Mouse (Mus musculus): ENCODE data around the gene Fam155a. TPM values are rescaled to one million over a fixed set of nuclear protein-coding genes. Genes with fewer than 3 reads are reported as not detected.
"Not testable (repeated sequence)": the region's sequence is repeated elsewhere in the genome, so short reads cannot be mapped to it uniquely, and the experiment has no call there.

Fam155a gene
- polyA plus RNA-seq (2014; fragmentation: Nextera tagmentation; extraction: Ambion mirVana), result 2.1 and 2.2 TPM in 2 replicates

DNA sequence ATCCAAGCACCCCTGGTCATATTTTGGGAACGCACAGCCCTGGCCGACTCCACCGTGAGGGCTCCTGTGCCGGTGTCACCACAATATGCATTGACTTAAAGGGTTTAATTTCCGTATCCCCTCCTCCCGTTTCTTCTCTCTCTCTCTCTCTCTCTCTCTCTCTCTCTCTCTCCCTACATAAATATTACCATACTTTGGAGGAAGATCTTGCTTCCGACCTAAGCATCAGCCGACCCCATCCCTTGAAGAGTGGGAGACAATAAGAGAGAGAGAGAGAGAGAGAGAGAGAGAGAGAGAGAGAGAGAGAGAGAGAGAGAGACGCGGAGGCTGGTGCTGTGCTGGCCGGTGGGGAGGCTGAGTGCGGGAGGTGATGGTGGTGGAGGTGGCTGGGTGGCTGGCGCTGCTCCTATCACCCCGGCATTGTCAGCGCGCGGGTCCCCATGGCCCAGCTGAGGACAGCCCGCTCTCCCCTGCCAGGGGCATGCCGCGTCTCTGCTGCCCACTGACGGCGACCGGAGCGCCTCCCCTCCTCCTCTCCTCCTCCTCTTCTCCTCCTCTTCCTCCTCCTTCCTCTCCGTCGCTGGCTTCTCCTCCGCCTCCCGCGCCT lies at the start of gene Fam155a:
Gene Fam155a, minus strand, starts transcription at position 163 of the 607 bp plus-strand sequence.
- Histone ChIP-seq H3K9me3 (ENCODE audit: control insufficient read depth, low read depth, low read length) (no peaks in the 10 kb centered on the region), H3K4me2 (replicated peaks; ENCODE audit: low read depth, low read length) (peak within 1 kb of the TSS; percentile 83), H3K27me3 (ENCODE audit: control insufficient read depth, insufficient read depth, low read length) (peaks cover 28% of the 10 kb centered on the region; the same call in 1 of the 2 replicates), H3K4me1 (ENCODE audit: control insufficient read depth, insufficient read depth, low read length) (peaks cover 4% of the 10 kb centered on the region; the same call in 1 of the 2 replicates), H3K27ac (ENCODE audit: low read length) (no peak within 1 kb of the TSS), H3K9ac (replicated peaks; ENCODE audit: low read depth, low read length) (no peak within 1 kb of the TSS), H3K36me3 (ENCODE audit: control insufficient read depth, insufficient read depth, low read length) (no peaks in the 10 kb centered on the region), H3K4me3 (ENCODE audit: low read depth, low read length) (peak within 1 kb of the TSS; percentile 48)
- no peak for ATAC-seq (ENCODE audit: insufficient number of reproducible peaks, insufficient read depth, low FRiP score, low read depth)
- WGBS, result 3% methylated on average over 20 of the region's 29 CpGs

DNA sequence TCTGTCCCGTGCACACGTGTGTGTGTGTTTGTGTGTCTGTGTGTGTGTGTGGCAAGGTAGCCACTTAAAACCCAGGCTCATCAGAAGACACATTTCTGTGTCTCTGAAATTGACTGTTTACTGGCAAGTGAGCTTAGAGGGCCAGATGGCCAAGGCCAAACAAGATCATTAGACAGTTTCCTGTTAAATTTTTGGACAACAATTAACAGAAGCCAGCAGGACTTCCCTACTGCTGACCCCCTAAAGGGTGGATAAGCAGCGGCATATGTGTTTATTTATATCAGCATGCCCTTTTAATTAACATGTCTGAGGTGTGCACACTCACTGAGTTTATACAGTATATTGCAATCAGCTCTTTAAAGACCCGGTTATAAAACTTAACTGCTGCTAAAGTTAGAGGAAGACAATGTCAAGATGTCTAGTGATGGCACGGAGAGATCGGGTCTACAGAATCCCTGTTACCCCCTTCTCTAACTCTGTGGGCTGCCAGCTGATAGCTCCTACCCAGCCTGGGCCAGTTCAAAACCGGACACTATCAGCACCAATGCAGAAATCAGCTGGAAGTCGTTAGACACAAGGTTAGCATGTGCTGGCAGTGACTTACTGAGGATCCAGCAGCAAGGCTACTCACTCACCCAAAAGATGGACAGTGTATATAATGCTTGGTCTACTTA lies 42.4 kb upstream of the Fam155a start:
- H3K36me3 ChIP-seq (ENCODE audit: control insufficient read depth, insufficient read depth, low read length), result no peaks in the 10 kb centered on the region
- no peak overlapping the region for H3K9ac ChIP-seq (replicated peaks; ENCODE audit: low read depth, low read length)
- H3K27me3 ChIP-seq (ENCODE audit: control insufficient read depth, insufficient read depth, low read length), result no peaks in the 10 kb centered on the region
- H3K9me3 ChIP-seq (ENCODE audit: control insufficient read depth, low read depth, low read length), result no peaks in the 10 kb centered on the region
- no peak overlapping the region for H3K4me3 ChIP-seq (ENCODE audit: low read depth, low read length)
- H3K4me2 ChIP-seq (replicated peaks; ENCODE audit: low read depth, low read length), result no peak overlapping the region
- H3K27ac ChIP-seq (ENCODE audit: low read length), result no peak overlapping the region
- H3K4me1 ChIP-seq (ENCODE audit: control insufficient read depth, insufficient read depth, low read length), result no peaks in the 10 kb centered on the region
- WGBS, result 66% methylated on average over 8 of the region's 8 CpGs
- ATAC-seq (ENCODE audit: insufficient number of reproducible peaks, insufficient read depth, low FRiP score, low read depth), result no peak

DNA sequence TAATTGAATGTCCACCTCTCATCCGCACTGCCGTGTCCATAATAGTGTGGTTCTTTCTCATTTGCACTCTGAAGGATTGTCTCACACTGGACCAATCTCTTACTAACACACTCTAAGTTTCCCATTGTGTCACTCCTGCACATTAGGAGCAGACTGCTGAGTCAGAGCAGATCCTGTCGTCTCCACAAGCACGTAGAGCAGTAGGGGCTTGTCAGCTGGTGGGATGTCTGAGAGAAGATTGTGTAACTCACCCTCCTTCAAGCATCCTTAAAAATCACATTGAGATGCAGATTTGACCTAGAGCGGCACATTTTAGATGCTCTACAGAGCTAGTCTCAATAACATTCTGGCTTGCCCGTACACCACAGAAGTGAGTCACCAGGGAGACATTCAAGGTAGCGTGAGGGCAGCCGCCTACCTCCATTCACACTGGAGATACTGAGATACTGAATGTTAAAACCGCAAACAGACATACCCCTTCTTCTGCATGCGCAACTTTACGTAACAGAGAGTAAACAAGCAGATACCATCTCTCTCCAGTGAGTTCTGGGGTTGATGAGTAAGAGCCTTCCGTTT lies 40.1 kb upstream of the Fam155a start:
- H3K4me1 ChIP-seq (ENCODE audit: control insufficient read depth, insufficient read depth, low read length), result no peaks in the 10 kb centered on the region
- H3K27ac ChIP-seq (ENCODE audit: low read length), result no peak overlapping the region
- WGBS, result 74% methylated on average over 12 of the region's 12 CpGs
- no peaks in the 10 kb centered on the region for H3K27me3 ChIP-seq (ENCODE audit: control insufficient read depth, insufficient read depth, low read length)
- no peak overlapping the region for H3K9ac ChIP-seq (replicated peaks; ENCODE audit: low read depth, low read length)
- ATAC-seq (ENCODE audit: insufficient number of reproducible peaks, insufficient read depth, low FRiP score, low read depth), result no peak
- no peak overlapping the region for H3K4me3 ChIP-seq (ENCODE audit: low read depth, low read length)
- H3K36me3 ChIP-seq (ENCODE audit: control insufficient read depth, insufficient read depth, low read length), result no peaks in the 10 kb centered on the region
- no peaks in the 10 kb centered on the region for H3K9me3 ChIP-seq (ENCODE audit: control insufficient read depth, low read depth, low read length)
- no peak overlapping the region for H3K4me2 ChIP-seq (replicated peaks; ENCODE audit: low read depth, low read length)

GRCm38 (mm10) chr8:9808596-9808995 lies 37.6 kb upstream of the Fam155a start:
- Histone ChIP-seq H3K36me3 (ENCODE audit: control insufficient read depth, insufficient read depth, low read length) (no peaks in the 10 kb centered on the region), H3K9ac (replicated peaks; ENCODE audit: low read depth, low read length) (no peak overlapping the region), H3K4me2 (replicated peaks; ENCODE audit: low read depth, low read length) (no peak overlapping the region), H3K4me3 (ENCODE audit: low read depth, low read length) (no peak overlapping the region), H3K9me3 (ENCODE audit: control insufficient read depth, low read depth, low read length) (no peaks in the 10 kb centered on the region), H3K4me1 (ENCODE audit: control insufficient read depth, insufficient read depth, low read length) (no peaks in the 10 kb centered on the region), H3K27ac (ENCODE audit: low read length) (no peak overlapping the region), H3K27me3 (ENCODE audit: control insufficient read depth, insufficient read depth, low read length) (no peaks in the 10 kb centered on the region)
- WGBS, result 83% methylated on average over 9 of the region's 9 CpGs
- no peak for ATAC-seq (ENCODE audit: insufficient number of reproducible peaks, insufficient read depth, low FRiP score, low read depth)

GRCm38 (mm10) chr8:9805676-9806075 lies 34.7 kb upstream of the Fam155a start:
- Histone ChIP-seq H3K9me3 (ENCODE audit: control insufficient read depth, low read depth, low read length) (no peaks in the 10 kb centered on the region), H3K4me1 (ENCODE audit: control insufficient read depth, insufficient read depth, low read length) (no peaks in the 10 kb centered on the region), H3K27me3 (ENCODE audit: control insufficient read depth, insufficient read depth, low read length) (no peaks in the 10 kb centered on the region), H3K9ac (replicated peaks; ENCODE audit: low read depth, low read length) (no peak overlapping the region), H3K27ac (ENCODE audit: low read length) (no peak overlapping the region), H3K4me3 (ENCODE audit: low read depth, low read length) (no peak overlapping the region), H3K4me2 (replicated peaks; ENCODE audit: low read depth, low read length) (no peak overlapping the region), H3K36me3 (ENCODE audit: control insufficient read depth, insufficient read depth, low read length) (no peaks in the 10 kb centered on the region)
- WGBS, result 67% methylated on average over 1 of the region's 1 CpGs
- no peak for ATAC-seq (ENCODE audit: insufficient number of reproducible peaks, insufficient read depth, low FRiP score, low read depth)

DNA sequence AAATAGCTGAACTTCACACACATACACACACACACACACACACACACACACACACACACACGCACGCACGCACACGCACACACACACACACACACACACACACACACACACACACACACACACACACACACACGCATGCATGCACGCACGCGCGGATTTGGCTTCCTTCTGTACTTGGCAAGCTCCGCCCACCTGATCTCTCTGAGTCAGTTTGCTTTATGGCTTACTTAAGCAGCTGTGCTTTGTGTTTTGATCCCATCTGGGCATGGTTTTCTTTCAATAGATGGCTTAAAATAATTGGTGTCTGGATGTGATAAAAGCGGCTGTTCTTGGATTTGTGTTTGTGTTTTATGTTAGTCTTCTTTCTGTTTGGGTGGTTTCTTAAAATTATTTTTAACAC lies 29.4 kb upstream of the Fam155a start:
- not testable (repeated sequence) for H3K4me2 ChIP-seq (replicated peaks; ENCODE audit: low read depth, low read length); H3K27me3 ChIP-seq (ENCODE audit: control insufficient read depth, insufficient read depth, low read length); H3K9me3 ChIP-seq (ENCODE audit: control insufficient read depth, low read depth, low read length); H3K9ac ChIP-seq (replicated peaks; ENCODE audit: low read depth, low read length); H3K4me1 ChIP-seq (ENCODE audit: control insufficient read depth, insufficient read depth, low read length); H3K27ac ChIP-seq (ENCODE audit: low read length); H3K4me3 ChIP-seq (ENCODE audit: low read depth, low read length); H3K36me3 ChIP-seq (ENCODE audit: control insufficient read depth, insufficient read depth, low read length); ATAC-seq (ENCODE audit: insufficient number of reproducible peaks, insufficient read depth, low FRiP score, low read depth)
- WGBS, result 70% methylated on average over 7 of the region's 11 CpGs

GRCm38 (mm10) chr8:9799923-9800322 lies 29.0 kb upstream of the Fam155a start:
- Histone ChIP-seq H3K4me2 (replicated peaks; ENCODE audit: low read depth, low read length) (no peak overlapping the region), H3K36me3 (ENCODE audit: control insufficient read depth, insufficient read depth, low read length) (no peaks in the 10 kb centered on the region), H3K27me3 (ENCODE audit: control insufficient read depth, insufficient read depth, low read length) (no peaks in the 10 kb centered on the region), H3K4me3 (ENCODE audit: low read depth, low read length) (no peak overlapping the region), H3K9me3 (ENCODE audit: control insufficient read depth, low read depth, low read length) (no peaks in the 10 kb centered on the region), H3K4me1 (ENCODE audit: control insufficient read depth, insufficient read depth, low read length) (no peaks in the 10 kb centered on the region), H3K27ac (ENCODE audit: low read length) (no peak overlapping the region), H3K9ac (replicated peaks; ENCODE audit: low read depth, low read length) (no peak overlapping the region)
- WGBS, result 80% methylated on average over 11 of the region's 11 CpGs
- ATAC-seq (ENCODE audit: insufficient number of reproducible peaks, insufficient read depth, low FRiP score, low read depth), result no peak

DNA sequence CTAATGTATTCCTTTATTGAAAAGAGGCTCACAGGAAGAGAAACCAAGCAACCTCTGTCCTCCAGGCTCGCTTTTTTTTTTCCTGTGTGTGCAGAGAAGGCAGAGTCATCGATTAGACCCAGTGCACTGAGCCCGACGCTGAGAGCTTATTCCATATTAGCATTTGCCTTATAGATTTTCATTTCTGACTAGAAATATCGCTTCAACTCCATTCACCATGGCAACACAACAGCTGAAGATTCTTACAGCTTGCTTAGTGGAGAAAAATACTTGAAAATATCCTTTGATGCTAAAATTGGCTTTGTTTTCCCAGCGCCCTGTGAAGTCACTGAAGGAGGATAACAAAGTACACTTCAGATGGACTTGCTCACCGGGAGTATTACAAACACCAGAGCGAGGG lies 26.6 kb upstream of the Fam155a start:
- no peak overlapping the region for H3K4me3 ChIP-seq (ENCODE audit: low read depth, low read length)
- H3K27me3 ChIP-seq (ENCODE audit: control insufficient read depth, insufficient read depth, low read length), result no peaks in the 10 kb centered on the region
- no peak overlapping the region for H3K27ac ChIP-seq (ENCODE audit: low read length)
- H3K36me3 ChIP-seq (ENCODE audit: control insufficient read depth, insufficient read depth, low read length), result no peaks in the 10 kb centered on the region
- H3K4me2 ChIP-seq (replicated peaks; ENCODE audit: low read depth, low read length), result no peak overlapping the region
- no peaks in the 10 kb centered on the region for H3K9me3 ChIP-seq (ENCODE audit: control insufficient read depth, low read depth, low read length)
- H3K9ac ChIP-seq (replicated peaks; ENCODE audit: low read depth, low read length), result no peak overlapping the region
- no peak for ATAC-seq (ENCODE audit: insufficient number of reproducible peaks, insufficient read depth, low FRiP score, low read depth)
- WGBS, result 77% methylated on average over 8 of the region's 8 CpGs
- no peaks in the 10 kb centered on the region for H3K4me1 ChIP-seq (ENCODE audit: control insufficient read depth, insufficient read depth, low read length)

All from stomach, embryonic 14.5 days (tissue).